Mouse (Mus musculus) neural tube, embryonic 14.5 days (tissue): ENCODE results near the gene Elmod3. TPM values are rescaled to one million over a fixed set of nuclear protein-coding genes. Genes with fewer than 3 reads are reported as not detected.

Experiments
- ATAC-seq: fragments of 200-750 bp; cut with Nextera tagmentation; 2 replicates; pipeline ENCODE4 v1.8.0; 2017; ENCODE audit warnings: low read depth, mild to moderate bottlenecking, moderate TSS enrichment, moderate library complexity
- H3K27ac ChIP-seq: fragments of 300-500 bp; sonication (generic); 2 replicates; pipeline ENCODE4 v1.5.1; 2014; ENCODE audit warnings: low read depth, mild to moderate bottlenecking, control low read depth, low read length, moderate library complexity, mixed read lengths
- H3K27me3 ChIP-seq: fragments of 300-500 bp; sonication (generic); 2 replicates; pipeline ENCODE4 v1.6.1; 2014; ENCODE audit warnings: low read length; ENCODE audit not compliant: control insufficient read depth, insufficient read depth
- H3K36me3 ChIP-seq: fragments of 300-500 bp; sonication (generic); 2 replicates; pipeline ENCODE4 v1.6.1; 2014; ENCODE audit warnings: low read length, mixed read lengths; ENCODE audit not compliant: control insufficient read depth, insufficient read depth
- H3K4me1 ChIP-seq: fragments of 300-500 bp; sonication (generic); 2 replicates; pipeline ENCODE4 v1.6.1; 2014; ENCODE audit warnings: low read length; ENCODE audit not compliant: control insufficient read depth, insufficient read depth
- H3K4me2 ChIP-seq: fragments of 300-500 bp; sonication (generic); 2 replicates; pipeline ENCODE4 v1.6.1; 2014; ENCODE audit warnings: mild to moderate bottlenecking, low read depth, low read length, control low read depth
- H3K4me3 ChIP-seq: fragments of 300-500 bp; sonication (generic); 2 replicates; pipeline ENCODE4 v1.5.1; 2014; ENCODE audit warnings: low read depth, low read length, control low read depth, mixed read lengths
- H3K9ac ChIP-seq: fragments of 300-500 bp; sonication (generic); replicated peaks from 2 replicates; pipeline ENCODE4 v1.6.1; 2014; ENCODE audit warnings: low read depth, mild to moderate bottlenecking, control low read depth, low read length, mixed read lengths
- H3K9me3 ChIP-seq: fragments of 300-500 bp; sonication (generic); 2 replicates; pipeline ENCODE4 v1.6.1; 2016; ENCODE audit warnings: low read length; ENCODE audit not compliant: control insufficient read depth
- WGBS: fragments of 180-500 bp; shearing (Covaris S2); extraction: QIAGEN DNeasy Blood & Tissue Kit; methylation state at CpG from one replicate; pipeline ENCODE4 v1.1.7; 2014; 5-methylcytosine and 5-hydroxymethylcytosine counted together
- polyA plus RNA-seq: library from polyadenylated mRNA; unstranded; fragments of >200 nt; fragmentation: Nextera tagmentation; extraction: Ambion mirVana; gene quantifications from 2 replicates; pipeline ENCODE4 v1.2.1, GENCODE M21; 2014

The Elmod3 gene
- polyA plus RNA-seq, 1 experiment from 2014 or later, result 17.6 TPM

GRCm38 (mm10) chr6:72550025-72550424 is 48.2 kb downstream of the Elmod3 start:
- Histone ChIP-seq H3K4me2 (no peak overlapping the region), H3K27ac (no peak overlapping the region), H3K36me3 (no peaks in the 10 kb centered on the region), H3K27me3 (no peaks in the 10 kb centered on the region), H3K9ac (no peak overlapping the region), H3K4me3 (no peak overlapping the region), H3K4me1 (peaks cover 4% of the 10 kb centered on the region; the same call in 1 of the 2 replicates), H3K9me3 (no peaks in the 10 kb centered on the region)
- no peak for ATAC-seq
- WGBS, result 74% methylated on average over 6 of the region's 6 CpGs

- no peaks in the 10 kb centered on the region for H3K36me3 ChIP-seq
- H3K27me3 ChIP-seq, result no peaks in the 10 kb centered on the region
- ATAC-seq, result no peak
These were observed 49.1 kb downstream of the Elmod3 start for GRCm38 (mm10) chr6:72549041-72549580.

GRCm38 (mm10) chr6:72547862-72548261 is 50.4 kb downstream of the Elmod3 start:
- Histone ChIP-seq H3K4me1 (no peaks in the 10 kb centered on the region; the same call in 1 of the 2 replicates), H3K9me3 (no peaks in the 10 kb centered on the region), H3K27ac (no peak overlapping the region), H3K4me3 (no peak overlapping the region), H3K27me3 (no peaks in the 10 kb centered on the region), H3K4me2 (no peak overlapping the region), H3K36me3 (no peaks in the 10 kb centered on the region), H3K9ac (no peak overlapping the region)
- no peak for ATAC-seq
- 96% methylated on average over 3 of the region's 3 CpGs for WGBS

More at GRCm38 (mm10) chr6:72549041-72549580, 49.1 kb downstream of the Elmod3 start:
- Histone ChIP-seq H3K9ac (no peak overlapping the region), H3K4me1 (peaks cover 4% of the 10 kb centered on the region; the same call in 1 of the 2 replicates), H3K27ac (no peak overlapping the region), H3K4me2 (no peak overlapping the region), H3K4me3 (no peak overlapping the region), H3K9me3 (no peaks in the 10 kb centered on the region)
- 69% methylated on average over 9 of the region's 9 CpGs for whole genome bisulfite sequencing

GRCm38 (mm10) chr6:72547121-72547520 is 51.1 kb downstream of the Elmod3 start:
- H3K4me2 ChIP-seq, result no peak overlapping the region
- no peaks in the 10 kb centered on the region for H3K27me3 ChIP-seq
- no peak for ATAC-seq
- H3K9me3 ChIP-seq, result no peaks in the 10 kb centered on the region
- WGBS, result 90% methylated on average over 2 of the region's 2 CpGs
- H3K4me1 ChIP-seq, result no peaks in the 10 kb centered on the region; the same call in 1 of the 2 replicates
- H3K4me3 ChIP-seq, result no peak overlapping the region
- H3K27ac ChIP-seq, result no peak overlapping the region
- H3K9ac ChIP-seq, result no peak overlapping the region
- H3K36me3 ChIP-seq, result no peaks in the 10 kb centered on the region

GRCm38 (mm10) chr6:72545377-72545776 is 52.8 kb downstream of the Elmod3 start:
- Histone ChIP-seq H3K27ac (no peak overlapping the region), H3K4me3 (no peak overlapping the region), H3K27me3 (no peaks in the 10 kb centered on the region), H3K9ac (no peak overlapping the region), H3K9me3 (no peaks in the 10 kb centered on the region), H3K4me1 (no peaks in the 10 kb centered on the region), H3K36me3 (no peaks in the 10 kb centered on the region), H3K4me2 (no peak overlapping the region)
- WGBS, result 53% methylated on average over 7 of the region's 7 CpGs
- ATAC-seq, result no peak

GRCm38 (mm10) chr6:72544283-72544987 is 53.8 kb downstream of the Elmod3 start, which contains the start of gene Capg:
TSS of gene Capg (plus strand) at chr6:72544391.
- peak within 1 kb of the TSS; percentile 16; the same call in 1 of the 2 replicates for H3K4me2 ChIP-seq
- no peaks in the 10 kb centered on the region for H3K27me3 ChIP-seq
- H3K36me3 ChIP-seq, result no peaks in the 10 kb centered on the region
- no peak within 1 kb of the TSS for H3K9ac ChIP-seq
- H3K27ac ChIP-seq, result no peak within 1 kb of the TSS; the same call in 1 of the 2 replicates
- WGBS, result 16% methylated on average over 23 of the region's 23 CpGs
- ATAC-seq, result no peak
- H3K9me3 ChIP-seq, result no peaks in the 10 kb centered on the region
- no peak within 1 kb of the TSS for H3K4me3 ChIP-seq
- no peaks in the 10 kb centered on the region for H3K4me1 ChIP-seq

GRCm38 (mm10) chr6:72543265-72543850 is 54.9 kb downstream of the Elmod3 start:
- Histone ChIP-seq H3K36me3 (no peaks in the 10 kb centered on the region), H3K27ac (no peak overlapping the region), H3K4me1 (no peaks in the 10 kb centered on the region; the same call in 1 of the 2 replicates), H3K27me3 (no peaks in the 10 kb centered on the region), H3K4me3 (no peak overlapping the region), H3K9me3 (no peaks in the 10 kb centered on the region), H3K9ac (no peak overlapping the region), H3K4me2 (no peak overlapping the region)
- 55% methylated on average over 12 of the region's 12 CpGs for WGBS
- no peak for ATAC-seq

- 2% methylated on average over 16 of the region's 16 CpGs for WGBS
- peak; percentile 96 for ATAC-seq
- H3K4me1 ChIP-seq, result peaks cover 4% of the 10 kb centered on the region; the same call in 1 of the 2 replicates
- no peak overlapping the region; the same call in 1 of the 2 replicates for H3K27ac ChIP-seq
- no peaks in the 10 kb centered on the region for H3K9me3 ChIP-seq
- H3K27me3 ChIP-seq, result no peaks in the 10 kb centered on the region
- H3K36me3 ChIP-seq, result no peaks in the 10 kb centered on the region
- H3K4me3 ChIP-seq, result peak overlapping the region; percentile 41
- H3K9ac ChIP-seq, result peak overlapping the region; percentile 60
- H3K4me2 ChIP-seq, result peak overlapping the region; percentile 72
These were observed 59.6 kb downstream of the Elmod3 start for GRCm38 (mm10) chr6:72538562-72539031.
